Mouse (Mus musculus) liver, embryonic 16.5 days (tissue): ENCODE data around the gene Mmp7. TPM values are rescaled to one million over a fixed set of nuclear protein-coding genes. Genes with fewer than 3 reads are reported as not detected.

Experiments
- ATAC-seq: fragments of 200-750 bp; cut with Nextera tagmentation; 2 replicates; pipeline ENCODE4 v1.8.0; 2017; ENCODE audit warnings: low read depth, mild to moderate bottlenecking, moderate number of reproducible peaks, moderate library complexity
- H3K27ac ChIP-seq: fragments of 300-500 bp; sonication (generic); 2 replicates; pipeline ENCODE4 v1.5.1; 2014; ENCODE audit warnings: mild to moderate bottlenecking, low read length
- H3K27me3 ChIP-seq: fragments of 300-500 bp; sonication (generic); 2 replicates; pipeline ENCODE4 v1.6.1; 2014; ENCODE audit warnings: low read depth, low read length, mixed read lengths; ENCODE audit not compliant: control insufficient read depth, insufficient read depth
- H3K36me3 ChIP-seq: fragments of 300-500 bp; sonication (generic); 2 replicates; pipeline ENCODE4 v1.6.1; 2014; ENCODE audit warnings: mild to moderate bottlenecking; ENCODE audit not compliant: control insufficient read depth, insufficient read depth
- H3K4me1 ChIP-seq: fragments of 300-500 bp; sonication (generic); 2 replicates; pipeline ENCODE4 v1.6.1; 2014; ENCODE audit warnings: low read depth, low read length, mixed read lengths; ENCODE audit not compliant: control insufficient read depth
- H3K4me2 ChIP-seq: fragments of 300-500 bp; sonication (generic); 2 replicates; pipeline ENCODE4 v1.6.1; 2014; ENCODE audit warnings: low read depth, low read length, mixed read lengths
- H3K4me3 ChIP-seq: fragments of 300-500 bp; sonication (generic); 2 replicates; pipeline ENCODE4 v1.5.1; 2014; ENCODE audit warnings: low read depth, mild to moderate bottlenecking, low read length
- H3K9ac ChIP-seq: fragments of 300-500 bp; sonication (generic); 2 replicates; pipeline ENCODE4 v1.6.1; 2014; ENCODE audit warnings: low read depth, low read length
- H3K9me3 ChIP-seq: fragments of 300-500 bp; sonication (generic); replicated peaks from 2 replicates; pipeline ENCODE4 v1.6.1; 2016; ENCODE audit warnings: low read length; ENCODE audit not compliant: control insufficient read depth
- WGBS: fragments of 180-500 bp; shearing (Covaris S2); extraction: QIAGEN DNeasy Blood & Tissue Kit; methylation state at CpG from one replicate; pipeline ENCODE4 v1.1.7; 2014; ENCODE audit not compliant: insufficient replicate concordance; 5-methylcytosine and 5-hydroxymethylcytosine counted together
- polyA plus RNA-seq: library from polyadenylated mRNA; unstranded; fragments of >200 nt; fragmentation: Nextera tagmentation; extraction: Ambion mirVana; gene quantifications from 2 replicates; pipeline ENCODE4 v1.2.1, GENCODE M21; 2015

The Mmp7 gene
- polyA plus RNA-seq, 1 experiment from 2014 or later: not detected

DNA sequence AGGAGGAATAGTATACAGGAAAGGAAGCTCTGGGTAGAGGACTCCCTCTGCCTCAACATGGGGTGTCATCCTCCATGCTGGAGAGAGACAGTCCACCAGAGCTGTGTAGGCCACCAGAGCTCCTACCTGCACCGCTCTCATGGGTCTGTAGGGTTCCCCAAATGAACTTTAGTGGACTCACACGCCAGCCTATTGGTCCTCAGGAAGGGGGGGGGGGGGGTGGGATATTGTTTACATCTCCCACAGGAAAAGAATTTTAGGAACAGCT lies 23.0 kb downstream of the Mmp7 start:
- ATAC-seq: no peak
- 62% methylated on average over 2 of the region's 2 CpGs for WGBS
- Histone ChIP-seq H3K36me3 (no peaks in the 10 kb centered on the region), H3K27me3 (no peaks in the 10 kb centered on the region), H3K9ac (no peak overlapping the region), H3K9me3 (no peaks in the 10 kb centered on the region), H3K4me3 (no peak overlapping the region), H3K4me2 (no peak overlapping the region), H3K27ac (no peak overlapping the region), H3K4me1 (no peaks in the 10 kb centered on the region)

- Histone ChIP-seq H3K9me3 (no peaks in the 10 kb centered on the region), H3K4me1 (no peaks in the 10 kb centered on the region), H3K4me3 (no peak overlapping the region), H3K36me3 (no peaks in the 10 kb centered on the region), H3K4me2 (no peak overlapping the region), H3K27ac (no peak overlapping the region), H3K9ac (no peak overlapping the region), H3K27me3 (no peaks in the 10 kb centered on the region)
- no peak for ATAC-seq
- 74% methylated on average over 1 of the region's 1 CpGs for WGBS
These were observed 29.7 kb downstream of the Mmp7 start for GRCm38 (mm10) chr9:7721543-7721942.

DNA sequence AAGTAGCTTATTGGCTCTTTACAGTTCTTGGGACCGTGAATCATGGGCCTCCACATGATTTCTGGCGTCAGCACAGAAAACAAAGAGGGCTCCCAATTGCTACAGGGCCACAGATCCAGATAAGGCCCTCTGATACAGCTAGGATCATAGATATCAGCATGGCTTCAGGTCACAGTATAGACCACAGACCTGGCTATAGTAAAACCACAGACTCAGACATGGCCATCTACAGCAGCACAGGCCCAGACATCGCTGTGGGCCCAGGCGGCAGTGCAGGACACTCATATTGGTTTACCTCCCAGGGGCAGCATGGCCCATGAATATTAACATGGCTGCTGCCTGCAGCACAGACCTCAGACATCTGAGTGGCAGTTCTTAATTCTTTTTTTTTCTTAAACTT lies 37.1 kb downstream of the Mmp7 start:
- Histone ChIP-seq H3K36me3 (no peaks in the 10 kb centered on the region), H3K4me2 (no peak overlapping the region), H3K27me3 (no peaks in the 10 kb centered on the region), H3K4me3 (no peak overlapping the region), H3K4me1 (no peaks in the 10 kb centered on the region), H3K9me3 (no peaks in the 10 kb centered on the region), H3K9ac (no peak overlapping the region), H3K27ac (no peak overlapping the region)
- ATAC-seq: no peak
- WGBS: 34% methylated on average over 4 of the region's 4 CpGs

- 21% methylated on average over 1 of the region's 1 CpGs for WGBS
- no peaks in the 10 kb centered on the region for H3K27me3 ChIP-seq
- H3K4me3 ChIP-seq: no peak overlapping the region
- H3K4me1 ChIP-seq: no peaks in the 10 kb centered on the region
- H3K4me2 ChIP-seq: no peak overlapping the region
- H3K9me3 ChIP-seq: no peaks in the 10 kb centered on the region
- no peak overlapping the region for H3K27ac ChIP-seq
- H3K9ac ChIP-seq: no peak overlapping the region
- no peaks in the 10 kb centered on the region for H3K36me3 ChIP-seq
- no peak for ATAC-seq
These were observed 50.8 kb downstream of the Mmp7 start for GRCm38 (mm10) chr9:7742696-7743095.

DNA sequence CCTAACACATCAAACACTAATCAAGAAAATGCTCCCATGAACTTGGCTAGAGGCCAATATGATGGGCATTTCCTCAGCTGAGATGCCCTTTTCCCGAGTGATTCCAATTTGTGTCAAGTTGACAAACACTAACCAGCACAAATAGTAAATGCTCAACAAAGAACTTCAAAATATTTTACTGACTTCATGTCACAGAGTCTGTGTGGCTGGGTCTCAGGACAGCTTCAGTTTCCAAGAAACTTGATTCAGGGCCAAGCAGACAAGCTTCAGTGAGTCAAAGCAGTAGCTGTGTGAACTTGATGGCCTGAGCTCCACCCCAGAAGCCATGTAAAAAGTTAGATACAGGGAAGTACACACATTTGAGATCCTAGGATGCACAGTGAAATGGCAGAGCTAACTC lies 52.3 kb downstream of the Mmp7 start:
- Histone ChIP-seq H3K27me3 (no peaks in the 10 kb centered on the region), H3K4me2 (no peak overlapping the region), H3K4me3 (no peak overlapping the region), H3K9ac (no peak overlapping the region), H3K9me3 (no peaks in the 10 kb centered on the region), H3K36me3 (no peaks in the 10 kb centered on the region), H3K4me1 (no peaks in the 10 kb centered on the region), H3K27ac (no peak overlapping the region)
- no peak for ATAC-seq
- 59% methylated on average over 1 of the region's 1 CpGs for WGBS

GRCm38 (mm10) chr9:7748881-7749280 lies 57.0 kb downstream of the Mmp7 start:
- Histone ChIP-seq H3K4me3 (no peak overlapping the region), H3K9ac (no peak overlapping the region), H3K36me3 (no peaks in the 10 kb centered on the region), H3K9me3 (no peaks in the 10 kb centered on the region), H3K4me2 (no peak overlapping the region), H3K27ac (no peak overlapping the region), H3K4me1 (no peaks in the 10 kb centered on the region), H3K27me3 (no peaks in the 10 kb centered on the region)
- ATAC-seq: no peak
- 76% methylated on average over 3 of the region's 3 CpGs for whole genome bisulfite sequencing

Other genes with a start within 250 kb of the Mmp7 start
- gene Mmp3, start 246.3 kb upstream of the Mmp7 start, polyA plus RNA-seq: not detected in 2 replicates
- not detected in 2 replicates for gene Mmp10, start 189.7 kb upstream of the Mmp7 start, polyA plus RNA-seq
- gene Mmp8, start 133.6 kb upstream of the Mmp7 start, polyA plus RNA-seq: 15.8 and 20.0 TPM in 2 replicates
- gene Mmp27, start 120.7 kb upstream of the Mmp7 start, polyA plus RNA-seq: 0.09 and 0.22 TPM in 2 replicates
- not detected in 2 replicates for gene Mmp20, start 63.9 kb upstream of the Mmp7 start, polyA plus RNA-seq
- 28.6 and 30.5 TPM in 2 replicates for gene Tmem123, start 72.0 kb downstream of the Mmp7 start, polyA plus RNA-seq
- 14.2 and 14.4 TPM in 2 replicates for gene Birc2, start 145.0 kb downstream of the Mmp7 start, polyA plus RNA-seq
- gene Birc3, start 181.1 kb downstream of the Mmp7 start, polyA plus RNA-seq: 6.0 and 7.4 TPM in 2 replicates